Comparison of ENCODE assay signal across 8 mouse cellular contexts in genomic region chr14:55093927-55094326, GRCm38 (mm10). TPM values are rescaled to one million over a fixed set of nuclear protein-coding genes. Genes with fewer than 3 reads are reported as not detected.
DNase-seq lines count a peak whose midpoint lies in the region; ATAC-seq and TF ChIP-seq lines count a peak whose summit lies in the region.

No protein-coding gene starts in this region.

- no peaks in the 10 kb centered on the region for H3K36me3 ChIP-seq in heart, embryonic 11.5 days (ENCODE audit: control insufficient read depth, insufficient read depth, low read length)
- H3K36me3 ChIP-seq in thymus, adult 2 months (ENCODE audit: control insufficient read depth, insufficient read depth, low read length): no peaks in the 10 kb centered on the region
- H3K36me3 ChIP-seq in liver, adult 2 months (ENCODE audit: control insufficient read depth, insufficient read depth, low read length): peaks cover 4% of the 10 kb centered on the region; the same call in 1 of the 2 replicates
- peaks cover 1% of the 10 kb centered on the region; the same call in 1 of the 2 replicates for H3K36me3 ChIP-seq in stomach, postnatal 0 days (ENCODE audit: control insufficient read depth, insufficient read depth, low read length)

- no peak overlapping the region for H3K9ac ChIP-seq in heart, embryonic 11.5 days (ENCODE audit: low read depth, low read length)
- H3K9ac ChIP-seq in liver, adult 2 months (ENCODE audit: low read depth, low read length): no peak overlapping the region
- no peak overlapping the region for H3K9ac ChIP-seq in stomach, postnatal 0 days (ENCODE audit: low read length)

- TF ChIP-seq CTCF in thymus, adult 2 months (IDR thresholded peaks at IDR 0.05; ENCODE audit: borderline replicate concordance, control insufficient read depth, extremely low read depth, insufficient read depth, low read length, poor library complexity): no peak
- TF ChIP-seq CTCF in liver, adult 2 months (IDR thresholded peaks at IDR 0.05; ENCODE audit: low read depth, low read length): no peak
- TF ChIP-seq CTCF in stomach, postnatal 0 days (IDR thresholded peaks at IDR 0.05; ENCODE audit: low read depth): peak; percentile 53

- intact Hi-C loops in heart, postnatal 36 days (cut with DNase I): no loop called here

- no peak overlapping the region for H3K27ac ChIP-seq in heart, embryonic 11.5 days (ENCODE audit: low read depth, low read length)
- no peak overlapping the region for H3K27ac ChIP-seq in thymus, adult 2 months (ENCODE audit: control insufficient read depth, insufficient read depth, low read length)
- H3K27ac ChIP-seq in liver, adult 2 months (replicated peaks; ENCODE audit: insufficient read depth, low read depth, low read length): no peak overlapping the region
- H3K27ac ChIP-seq in stomach, postnatal 0 days (replicated peaks): no peak overlapping the region

- 37% methylated on average over 6 of the region's 6 CpGs for WGBS in heart, embryonic 11.5 days (ENCODE audit: insufficient replicate concordance)
- 64% methylated on average over 6 of the region's 6 CpGs for WGBS in thymus, adult 2 months
- 56% methylated on average over 6 of the region's 6 CpGs for WGBS in liver, adult 2 months
- 39% methylated on average over 6 of the region's 6 CpGs for WGBS in stomach, postnatal 0 days

- TF ChIP-seq POLR2A in thymus, adult 2 months (IDR thresholded peaks at IDR 0.05; ENCODE audit: control insufficient read depth, extremely low read depth, insufficient read depth, low read length, poor library complexity): no peak
- no peak for TF ChIP-seq POLR2A in liver, adult 2 months (IDR thresholded peaks at IDR 0.05; ENCODE audit: extremely low read depth, insufficient read depth, low read length)

- H3K4me1 ChIP-seq in heart, embryonic 11.5 days (ENCODE audit: control insufficient read depth, insufficient read depth, low read length): peaks cover 28% of the 10 kb centered on the region
- peaks cover 26% of the 10 kb centered on the region for H3K4me1 ChIP-seq in thymus, adult 2 months (replicated peaks; ENCODE audit: control insufficient read depth, insufficient read depth, low read length)
- H3K4me1 ChIP-seq in liver, adult 2 months (ENCODE audit: control insufficient read depth, insufficient read depth, low read length): peaks cover 15% of the 10 kb centered on the region
- peaks cover 7% of the 10 kb centered on the region for H3K4me1 ChIP-seq in stomach, postnatal 0 days (replicated peaks; ENCODE audit: control insufficient read depth, insufficient read depth)

- no peak for DNase-seq in heart, postnatal 36 days
- DNase-seq in thymus, postnatal 25 days: peak; percentile 33
- DNase-seq in thymus, adult 2 months: no peak
- peak; percentile 24 for DNase-seq in liver, adult 2 months (ENCODE audit: extremely low read depth, low read depth, low spot score)
- DNase-seq in stomach, postnatal 0 days (ENCODE audit: low spot score): no peak
- DNase-seq in urinary bladder, adult 2 months (ENCODE audit: low spot score): no peak

- no peak overlapping the region; the same call in 1 of the 2 replicates for H3K4me3 ChIP-seq in heart, embryonic 11.5 days (ENCODE audit: low read depth, low read length)
- no peak overlapping the region for H3K4me3 ChIP-seq in thymus, adult 2 months (ENCODE audit: control insufficient read depth, insufficient read depth, low read length)
- H3K4me3 ChIP-seq in liver, adult 2 months (ENCODE audit: insufficient read depth, low read depth, low read length): no peak overlapping the region
- no peak overlapping the region for H3K4me3 ChIP-seq in stomach, postnatal 0 days (ENCODE audit: low read depth, low read length)

- ATAC-seq in heart, embryonic 11.5 days (replicated peaks; ENCODE audit: insufficient number of reproducible peaks, low FRiP score, low TSS enrichment): no peak
- no peak for ATAC-seq in stomach, postnatal 0 days (ENCODE audit: low FRiP score, low TSS enrichment)
- no peak for ATAC-seq in monocyte, adult 5-6 weeks (replicated peaks; ENCODE audit: insufficient number of reproducible peaks, low FRiP score, low TSS enrichment, poor library complexity, severe bottlenecking)

- H3K27me3 ChIP-seq in heart, embryonic 11.5 days (ENCODE audit: control insufficient read depth, insufficient read depth, low read length): no peaks in the 10 kb centered on the region
- H3K27me3 ChIP-seq in thymus, adult 2 months (ENCODE audit: control insufficient read depth, insufficient read depth, low read length): no peaks in the 10 kb centered on the region
- no peaks in the 10 kb centered on the region for H3K27me3 ChIP-seq in liver, adult 2 months (ENCODE audit: control insufficient read depth, insufficient read depth, low read length)
- no peaks in the 10 kb centered on the region for H3K27me3 ChIP-seq in stomach, postnatal 0 days (ENCODE audit: control insufficient read depth, insufficient read depth, low read length)

- no peaks in the 10 kb centered on the region for H3K9me3 ChIP-seq in heart, embryonic 11.5 days (replicated peaks; ENCODE audit: control insufficient read depth, low read length)
- H3K9me3 ChIP-seq in stomach, postnatal 0 days (ENCODE audit: control insufficient read depth, low read length): no peaks in the 10 kb centered on the region

- no peak for TF ChIP-seq EP300 in stomach, postnatal 0 days (optimal IDR thresholded peaks at IDR 0.05)

- H3K4me2 ChIP-seq in heart, embryonic 11.5 days: peak overlapping the region; percentile 70
- H3K4me2 ChIP-seq in stomach, postnatal 0 days (replicated peaks; ENCODE audit: low read depth): no peak overlapping the region

- peaks cover 6% of the 10 kb centered on the region; the same call in 1 of the 2 replicates for H3K79me2 ChIP-seq in liver, adult 2 months (ENCODE audit: control insufficient read depth, insufficient read depth, low read length)

RNA-seq across cellular contexts. Expression of gene Thtpa, which starts 0.7 kb away (rescaled TPM):
- polyA plus RNA-seq in heart, embryonic 11.5 days (2014; fragmentation: Nextera tagmentation; extraction: Ambion mirVana): 12.4 and 15.1 TPM in 2 replicates
- 10 to 100 TPM; 12.6 to 13.0 TPM for total RNA-seq in heart, postnatal 36 days (2021)
- 6.0 and 6.1 TPM in 2 replicates for polyA plus RNA-seq in thymus, adult 2 months (2012; rRNA removed)
- total RNA-seq in liver, adult 2 months (2014; rRNA removed): 14.6 and 15.4 TPM in 2 replicates
- 8.7 and 10.9 TPM in 2 replicates for polyA plus RNA-seq in liver, adult 2 months (2012; rRNA removed)
- polyA plus RNA-seq in stomach, postnatal 0 days (2015; fragmentation: Nextera tagmentation; extraction: Ambion mirVana): 11.5 and 11.8 TPM in 2 replicates
- polyA plus RNA-seq in urinary bladder, adult 2 months (2012; rRNA removed): 6.6 and 11.6 TPM in 2 replicates
- total RNA-seq in monocyte, adult 5-6 weeks (2017): 6.1 to 9.5 TPM (median 8.9 TPM) in 3 replicates

RNA-seq across cellular contexts. Expression of gene Zfhx2, which starts 1.8 kb away (rescaled TPM):
- polyA plus RNA-seq in heart, embryonic 11.5 days (2014; fragmentation: Nextera tagmentation; extraction: Ambion mirVana): 2.9 and 3.1 TPM in 2 replicates
- total RNA-seq in heart, postnatal 36 days (2021): 1 to 10 TPM; 3.4 to 3.9 TPM
- polyA plus RNA-seq in thymus, adult 2 months (2012; rRNA removed): 6.3 and 6.6 TPM in 2 replicates
- 1.5 and 1.7 TPM in 2 replicates for total RNA-seq in liver, adult 2 months (2014; rRNA removed)
- 1.4 and 1.7 TPM in 2 replicates for polyA plus RNA-seq in liver, adult 2 months (2012; rRNA removed)
- 1.0 and 1.3 TPM in 2 replicates for polyA plus RNA-seq in stomach, postnatal 0 days (2015; fragmentation: Nextera tagmentation; extraction: Ambion mirVana)
- polyA plus RNA-seq in urinary bladder, adult 2 months (2012; rRNA removed): 0.66 and 2.0 TPM in 2 replicates
- 2.0 to 7.8 TPM (median 2.4 TPM) in 3 replicates for total RNA-seq in monocyte, adult 5-6 weeks (2017)

RNA-seq across cellular contexts. Expression of gene Ap1g2, which starts 12.5 kb away (rescaled TPM):
- polyA plus RNA-seq in heart, embryonic 11.5 days (2014; fragmentation: Nextera tagmentation; extraction: Ambion mirVana): 9.1 and 11.4 TPM in 2 replicates
- total RNA-seq in heart, postnatal 36 days (2021): 1 to 10 TPM; 3.9 to 6.2 TPM
- polyA plus RNA-seq in thymus, adult 2 months (2012; rRNA removed): 91.5 and 94.5 TPM in 2 replicates
- 4.9 and 5.4 TPM in 2 replicates for total RNA-seq in liver, adult 2 months (2014; rRNA removed)
- 8.7 and 15.6 TPM in 2 replicates for polyA plus RNA-seq in liver, adult 2 months (2012; rRNA removed)
- polyA plus RNA-seq in stomach, postnatal 0 days (2015; fragmentation: Nextera tagmentation; extraction: Ambion mirVana): 26.4 and 31.0 TPM in 2 replicates
- 22.5 and 26.6 TPM in 2 replicates for polyA plus RNA-seq in urinary bladder, adult 2 months (2012; rRNA removed)
- 26.9 to 61.0 TPM (median 34.8 TPM) in 3 replicates for total RNA-seq in monocyte, adult 5-6 weeks (2017)

RNA-seq across cellular contexts. Expression of gene Jph4, which starts 22.8 kb away (rescaled TPM):
- polyA plus RNA-seq in heart, embryonic 11.5 days (2014; fragmentation: Nextera tagmentation; extraction: Ambion mirVana): 0.31 and 0.59 TPM in 2 replicates
- under 1 TPM; 0.14 TPM for total RNA-seq in heart, postnatal 36 days (2021)
- polyA plus RNA-seq in thymus, adult 2 months (2012; rRNA removed): 0.37 and 0.51 TPM in 2 replicates
- not detected in 2 replicates for total RNA-seq in liver, adult 2 months (2014; rRNA removed)
- polyA plus RNA-seq in liver, adult 2 months (2012; rRNA removed): not detected in 2 replicates
- polyA plus RNA-seq in stomach, postnatal 0 days (2015; fragmentation: Nextera tagmentation; extraction: Ambion mirVana): 0.82 and 1.0 TPM in 2 replicates
- 2.4 and 2.8 TPM in 2 replicates for polyA plus RNA-seq in urinary bladder, adult 2 months (2012; rRNA removed)
- not detected in 3 replicates for total RNA-seq in monocyte, adult 5-6 weeks (2017)

Comparison
In these comparisons a context has a peak if more than half of its experiments do, and no peak if none do; other contexts are left out.
1. DNase-seq: peak in thymus, postnatal 25 days (single experiment) and liver, adult 2 months (single experiment); none in heart, postnatal 36 days (0 of 2), thymus, adult 2 months (single experiment), stomach, postnatal 0 days (single experiment) and urinary bladder, adult 2 months (single experiment).